Mouse (Mus musculus): ENCODE results near the gene Alms1. TPM values are rescaled to one million over a fixed set of nuclear protein-coding genes. Genes with fewer than 3 reads are reported as not detected.

Alms1 gene
- polyA plus RNA-seq (2011; ENCODE audit: insufficient read length, low read depth, missing spikeins): 5.7 and 7.2 TPM in 2 replicates

GRCm38 (mm10) chr6:85587396-85588143, at the start of gene Alms1:
Alms1 (plus strand) TSS chr6:85587531.
- TF ChIP-seq POLR2A (IDR thresholded peaks at IDR 0.05; ENCODE audit: low read depth, low read length) (peak; percentile 93), CTCF (IDR thresholded peaks at IDR 0.05; ENCODE audit: borderline replicate concordance, insufficient read depth, low read length) (no peak)
- Histone ChIP-seq H3K4me3 (ENCODE audit: insufficient read depth, low read length) (peak within 1 kb of the TSS; percentile 77), H3K27ac (ENCODE audit: insufficient read depth, low read length) (no peak within 1 kb of the TSS), H3K4me1 (ENCODE audit: control insufficient read depth, insufficient read depth, low read length) (peaks cover 4% of the 10 kb centered on the region)

DNA sequence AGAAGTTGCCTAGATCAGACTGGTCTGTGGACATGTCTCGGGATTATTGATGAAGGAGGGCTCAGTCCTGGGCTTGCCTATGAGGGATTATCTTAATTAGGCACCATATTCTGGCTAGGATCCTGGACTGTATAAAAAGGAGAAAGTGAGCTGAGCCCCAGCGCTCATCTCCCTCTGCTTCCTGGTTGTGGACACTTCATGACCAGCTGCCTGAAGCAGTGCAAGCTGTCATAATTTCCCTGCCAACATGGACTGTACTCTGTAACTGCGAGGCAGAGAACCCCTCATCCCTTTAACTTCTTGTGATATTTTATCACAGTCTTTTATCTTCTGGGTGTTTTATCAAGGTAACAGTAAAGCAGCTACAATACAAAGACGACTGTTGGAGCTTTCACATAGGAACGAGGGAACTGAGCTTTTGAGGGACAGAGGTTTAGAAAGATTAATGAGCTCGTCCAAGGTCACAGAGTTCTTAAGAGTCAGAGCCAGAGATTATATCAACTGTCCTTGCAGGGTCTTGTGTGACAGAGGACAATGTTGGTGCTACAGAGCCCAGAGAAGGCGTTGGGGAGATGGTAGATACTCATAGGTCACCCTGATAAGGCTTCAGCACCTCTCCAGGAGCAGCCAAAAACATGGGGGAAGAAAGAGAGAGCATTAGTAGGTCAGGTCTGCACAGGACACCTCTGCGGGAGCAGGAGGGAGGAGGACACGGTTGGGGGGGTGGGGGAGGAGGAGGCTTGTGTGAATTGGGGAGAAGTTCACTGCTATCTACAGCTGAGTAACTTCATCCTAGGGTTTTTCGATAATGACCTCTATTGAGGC, 43.8 kb upstream of the Alms1 start:
- Histone ChIP-seq H3K27ac (ENCODE audit: insufficient read depth, low read length) (no peak overlapping the region), H3K4me3 (ENCODE audit: insufficient read depth, low read length) (no peak overlapping the region), H3K4me1 (ENCODE audit: control insufficient read depth, insufficient read depth, low read length) (no peaks in the 10 kb centered on the region)
- TF ChIP-seq CTCF (IDR thresholded peaks at IDR 0.05; ENCODE audit: borderline replicate concordance, insufficient read depth, low read length) (no peak), POLR2A (IDR thresholded peaks at IDR 0.05; ENCODE audit: low read depth, low read length) (no peak)

DNA sequence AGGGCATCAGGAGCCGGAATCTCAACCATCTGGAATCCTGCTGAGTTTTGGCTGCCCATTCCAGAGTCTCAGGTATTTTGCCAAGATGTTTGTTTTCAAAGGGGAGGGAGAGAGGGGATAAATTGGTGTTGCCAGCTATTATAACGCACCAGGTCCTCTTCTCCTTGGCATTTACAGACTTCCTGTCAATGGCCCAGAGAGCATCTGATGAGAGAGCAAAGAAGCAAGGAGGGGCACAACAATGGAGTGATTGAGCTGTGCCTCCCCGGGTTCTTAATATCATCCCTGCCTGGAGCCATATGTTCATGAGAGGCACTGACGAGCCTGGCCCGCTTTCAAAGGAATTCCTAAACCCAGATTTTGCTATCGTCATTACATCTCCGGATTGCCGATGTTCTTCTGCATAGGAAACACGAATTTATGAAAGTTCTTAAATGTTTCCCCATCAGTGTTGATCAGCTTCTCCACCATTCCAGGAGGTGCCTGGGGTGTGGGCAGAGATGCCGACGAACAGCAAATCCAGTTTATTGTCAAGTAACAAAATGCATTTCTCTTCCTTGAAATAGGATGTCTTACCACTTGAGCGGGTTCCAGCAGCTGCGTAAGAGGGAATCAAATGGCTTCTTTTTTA, 43.0 kb upstream of the Alms1 start:
- TF ChIP-seq POLR2A (IDR thresholded peaks at IDR 0.05; ENCODE audit: low read depth, low read length) (no peak), CTCF (IDR thresholded peaks at IDR 0.05; ENCODE audit: borderline replicate concordance, insufficient read depth, low read length) (no peak)
- Histone ChIP-seq H3K4me3 (ENCODE audit: insufficient read depth, low read length) (no peak overlapping the region), H3K27ac (ENCODE audit: insufficient read depth, low read length) (no peak overlapping the region), H3K4me1 (ENCODE audit: control insufficient read depth, insufficient read depth, low read length) (no peaks in the 10 kb centered on the region)

DNA sequence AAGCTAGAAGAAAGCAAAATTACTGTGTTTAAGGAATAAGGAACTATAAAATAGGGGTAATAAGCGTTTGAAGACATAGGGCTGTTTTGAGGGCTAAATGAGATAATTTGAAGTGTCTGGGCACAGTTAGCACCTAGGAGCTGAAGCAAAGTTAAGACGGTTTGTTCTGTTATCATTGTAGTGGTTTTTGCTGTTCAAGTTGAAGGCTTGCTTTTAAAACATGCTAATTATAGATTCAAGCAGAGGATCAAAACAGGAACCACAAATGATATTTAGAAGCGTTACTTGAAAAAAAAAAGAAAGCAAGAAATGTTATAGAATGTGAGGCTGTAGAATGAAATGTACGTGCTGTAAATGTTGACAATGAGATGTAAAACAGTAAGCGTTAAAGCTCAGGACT, 39.7 kb upstream of the Alms1 start:
- TF ChIP-seq POLR2A (IDR thresholded peaks at IDR 0.05; ENCODE audit: low read depth, low read length) (no peak), CTCF (IDR thresholded peaks at IDR 0.05; ENCODE audit: borderline replicate concordance, insufficient read depth, low read length) (no peak)
- Histone ChIP-seq H3K27ac (ENCODE audit: insufficient read depth, low read length) (no peak overlapping the region), H3K4me3 (ENCODE audit: insufficient read depth, low read length) (no peak overlapping the region), H3K4me1 (ENCODE audit: control insufficient read depth, insufficient read depth, low read length) (no peaks in the 10 kb centered on the region)

DNA sequence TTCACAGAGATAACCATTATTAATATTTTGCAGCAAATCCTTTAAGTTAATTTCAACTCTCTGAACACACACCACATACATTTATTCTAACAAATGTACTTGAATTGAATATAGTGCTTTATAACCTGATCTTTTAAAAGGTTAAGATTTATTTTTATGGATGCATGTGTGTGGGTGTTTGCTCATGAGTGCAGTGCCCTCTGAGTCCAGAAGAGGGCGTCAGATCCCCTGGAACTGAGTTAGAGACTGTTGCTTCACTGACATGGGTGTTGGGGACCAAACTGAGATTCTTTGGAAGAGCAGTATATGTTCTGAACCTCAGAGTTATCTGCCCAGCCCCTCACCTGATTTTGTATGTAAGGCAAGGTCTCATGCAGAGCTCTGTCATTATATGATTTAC, 25.0 kb upstream of the Alms1 start:
- no peaks in the 10 kb centered on the region for H3K4me1 ChIP-seq (ENCODE audit: control insufficient read depth, insufficient read depth, low read length)
- TF ChIP-seq POLR2A (IDR thresholded peaks at IDR 0.05; ENCODE audit: low read depth, low read length): no peak
- no peak overlapping the region for H3K27ac ChIP-seq (ENCODE audit: insufficient read depth, low read length)
- H3K4me3 ChIP-seq (ENCODE audit: insufficient read depth, low read length): no peak overlapping the region

GRCm38 (mm10) chr6:85572816-85573215, 14.5 kb upstream of the Alms1 start:
- no peak for TF ChIP-seq CTCF (IDR thresholded peaks at IDR 0.05; ENCODE audit: borderline replicate concordance, insufficient read depth, low read length)
- no peak for TF ChIP-seq POLR2A (IDR thresholded peaks at IDR 0.05; ENCODE audit: low read depth, low read length)
- Histone ChIP-seq H3K4me1 (ENCODE audit: control insufficient read depth, insufficient read depth, low read length) (no peaks in the 10 kb centered on the region), H3K27ac (ENCODE audit: insufficient read depth, low read length) (no peak overlapping the region)

GRCm38 (mm10) chr6:85581688-85582087, 5.6 kb upstream of the Alms1 start:
- Histone ChIP-seq H3K27ac (ENCODE audit: insufficient read depth, low read length) (no peak overlapping the region), H3K4me3 (ENCODE audit: insufficient read depth, low read length) (no peak overlapping the region), H3K4me1 (ENCODE audit: control insufficient read depth, insufficient read depth, low read length) (no peaks in the 10 kb centered on the region)
- no peak for TF ChIP-seq CTCF (IDR thresholded peaks at IDR 0.05; ENCODE audit: borderline replicate concordance, insufficient read depth, low read length)
- no peak for TF ChIP-seq POLR2A (IDR thresholded peaks at IDR 0.05; ENCODE audit: low read depth, low read length)

More at GRCm38 (mm10) chr6:85572816-85573215, 14.5 kb upstream of the Alms1 start:
- H3K4me3 ChIP-seq (ENCODE audit: insufficient read depth, low read length): no peak overlapping the region

DNA sequence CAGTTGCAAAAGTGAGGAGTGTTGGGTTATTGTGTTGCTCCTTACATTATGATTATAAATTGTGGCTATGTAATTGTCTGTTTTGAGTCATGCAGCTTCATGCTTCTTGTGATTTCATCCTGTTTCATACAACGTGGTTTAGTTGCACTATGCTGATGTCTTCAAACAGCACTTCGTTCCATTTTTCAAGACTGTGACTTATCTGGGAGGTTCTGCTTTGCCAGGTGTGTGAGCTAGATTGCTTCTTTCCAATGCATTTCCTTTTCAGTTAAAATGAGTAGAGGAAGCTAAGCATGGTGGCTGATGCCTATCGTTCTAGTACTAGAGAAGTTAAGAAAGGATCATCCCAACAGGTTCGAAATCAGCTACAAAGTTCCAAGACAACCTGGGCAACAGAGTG, 2.7 kb upstream of the Alms1 start:
- no peak for TF ChIP-seq CTCF (IDR thresholded peaks at IDR 0.05; ENCODE audit: borderline replicate concordance, insufficient read depth, low read length)
- TF ChIP-seq POLR2A (IDR thresholded peaks at IDR 0.05; ENCODE audit: low read depth, low read length): no peak
- H3K4me3 ChIP-seq (ENCODE audit: insufficient read depth, low read length): no peak overlapping the region
- no peak overlapping the region for H3K27ac ChIP-seq (ENCODE audit: insufficient read depth, low read length)
- no peaks in the 10 kb centered on the region; the same call in 1 of the 2 replicates for H3K4me1 ChIP-seq (ENCODE audit: control insufficient read depth, insufficient read depth, low read length)

GRCm38 (mm10) chr6:85586805-85587367, 445 bp upstream of the Alms1 start:
- H3K27ac ChIP-seq (ENCODE audit: insufficient read depth, low read length): no peak overlapping the region
- TF ChIP-seq CTCF (IDR thresholded peaks at IDR 0.05; ENCODE audit: borderline replicate concordance, insufficient read depth, low read length) (no peak), POLR2A (IDR thresholded peaks at IDR 0.05; ENCODE audit: low read depth, low read length) (no peak)

More at GRCm38 (mm10) chr6:85586805-85587367, 445 bp upstream of the Alms1 start:
- Histone ChIP-seq H3K4me1 (ENCODE audit: control insufficient read depth, insufficient read depth, low read length) (peaks cover 4% of the 10 kb centered on the region), H3K4me3 (ENCODE audit: insufficient read depth, low read length) (no peak overlapping the region)

Data from embryonic fibroblast, embryonic 13.5 days (primary cell).